27 mouse cellular contexts compared by ENCODE assay signal in genomic region chr8:93724896-93725489, GRCm38 (mm10).
DNase-seq lines count a peak whose midpoint lies in the region; ATAC-seq lines count a peak whose summit lies in the region.
"Had no signal": no experiment of that assay in that cellular context is flagged by ENCODE, and none has a peak within 500 bp of the region (broad histone marks: within the 10 kb centered on the region; RNA-seq: fewer than 3 reads in every experiment).

No protein-coding gene starts in this region.

- no peak overlapping the region for H3K4me2 ChIP-seq in limb, embryonic 15.5 days
- H3K4me2 ChIP-seq: embryonic facial prominence, embryonic 13.5 days; forebrain, embryonic 13.5 days; heart, embryonic 12.5 days had no signal

- H3K27ac ChIP-seq in limb, embryonic 15.5 days = no peak overlapping the region
- H3K27ac ChIP-seq in limb, embryonic 10.5 days = no peak overlapping the region
- H3K27ac ChIP-seq: embryonic facial prominence, embryonic 13.5 days; forebrain, embryonic 13.5 days; hindbrain, embryonic 10.5 days; left cerebral cortex, adult 2 months; midbrain, embryonic 10.5 days had no signal

- H3K4me1 ChIP-seq in limb, embryonic 15.5 days = no peaks in the 10 kb centered on the region
- H3K4me1 ChIP-seq in limb, embryonic 10.5 days = no peaks in the 10 kb centered on the region
- H3K4me1 ChIP-seq: embryonic facial prominence, embryonic 13.5 days had no signal

- no peak overlapping the region for H3K4me3 ChIP-seq in limb, embryonic 15.5 days
- H3K4me3 ChIP-seq in limb, embryonic 10.5 days = no peak overlapping the region
- H3K4me3 ChIP-seq: embryonic facial prominence, embryonic 13.5 days; erythroblast, embryonic 14.5 days; forebrain, embryonic 13.5 days; heart, embryonic 12.5 days; hindbrain, embryonic 10.5 days; left cerebral cortex, adult 2 months; midbrain, embryonic 10.5 days; myocyte had no signal

- DNase-seq in frontal cortex, postnatal 25 days (ENCODE audit: low spot score in 2 of 2) = no peak
- DNase-seq in limb, embryonic 10.5 days (ENCODE audit: low spot score) = no peak
- peak; percentile 56 for DNase-seq in adrenal gland, postnatal 10 days
- peak; percentile 19 for DNase-seq in brain, adult 2 months (ENCODE audit: low read depth, low spot score)
- no peak for DNase-seq in layer of hippocampus, adult 8-10 months (ENCODE audit: low spot score in 2 of 2)
- no peak for DNase-seq in embryo, embryonic 10.5 days (ENCODE audit: low spot score)
- DNase-seq: cerebellum, adult 18-20 months; cerebellum, postnatal 25 days; embryo, embryonic 11 days; heart, postnatal 10 days; layer of hippocampus, adult 9-11 months; left cerebral cortex, postnatal 4 days; spleen, adult 18-20 months had no signal

- 57% methylated on average over 15 of the region's 15 CpGs for WGBS in limb, embryonic 15.5 days
- WGBS in limb, embryonic 10.5 days = 78% methylated on average over 15 of the region's 15 CpGs

- H3K9me3 ChIP-seq in limb, embryonic 15.5 days = no peaks in the 10 kb centered on the region
- no peaks in the 10 kb centered on the region for H3K9me3 ChIP-seq in limb, embryonic 10.5 days (replicated peaks)
- H3K9me3 ChIP-seq: embryonic facial prominence, embryonic 13.5 days; forebrain, embryonic 13.5 days; heart, embryonic 12.5 days; hindbrain, embryonic 10.5 days; midbrain, embryonic 10.5 days had no signal

- H3K9ac ChIP-seq in limb, embryonic 15.5 days = no peak overlapping the region
- H3K9ac ChIP-seq: embryonic facial prominence, embryonic 13.5 days; forebrain, embryonic 13.5 days; heart, embryonic 12.5 days had no signal

- peak; percentile 53 for ATAC-seq in frontal cortex, adult (ENCODE audit: low TSS enrichment)
- 0 out of 2 replicates have a peak, but pooled peaks have one; percentile 14 for ATAC-seq in limb, embryonic 15.5 days (ENCODE audit: insufficient number of reproducible peaks, low FRiP score, low TSS enrichment, low read depth)
- ATAC-seq: forebrain, embryonic 13.5 days; intestine, postnatal 0 days; midbrain, embryonic 16.5 days had no signal

- no peaks in the 10 kb centered on the region for H3K36me3 ChIP-seq in limb, embryonic 15.5 days
- no peaks in the 10 kb centered on the region for H3K36me3 ChIP-seq in limb, embryonic 10.5 days
- H3K36me3 ChIP-seq: embryonic facial prominence, embryonic 13.5 days; G1E; heart, embryonic 12.5 days; hindbrain, embryonic 10.5 days; midbrain, embryonic 10.5 days had no signal

- no peaks in the 10 kb centered on the region for H3K27me3 ChIP-seq in limb, embryonic 15.5 days
- no peaks in the 10 kb centered on the region for H3K27me3 ChIP-seq in limb, embryonic 10.5 days (ENCODE audit: low read depth, poor library complexity, severe bottlenecking)
- H3K27me3 ChIP-seq: CH12.LX; embryonic facial prominence, embryonic 13.5 days; forebrain, embryonic 13.5 days; heart, embryonic 12.5 days had no signal

Comparison
In these comparisons a context has a peak if more than half of its experiments do, and no peak if none do; other contexts are left out.
1. DNase-seq: peak in adrenal gland, postnatal 10 days (single experiment) and brain, adult 2 months (single experiment); none in frontal cortex, postnatal 25 days (0 of 2), limb, embryonic 10.5 days (single experiment), layer of hippocampus, adult 8-10 months (0 of 2) and embryo, embryonic 10.5 days (single experiment).